Mouse (Mus musculus) embryo, embryonic 11.5 days (tissue): ENCODE data around the gene Saa3.
"Not testable (repeated sequence)": the region's sequence is repeated elsewhere in the genome, so short reads cannot be mapped to it uniquely, and the experiment has no call there.

Experiments used
- DNase-seq: peaks from one replicate; pipeline ENCODE4 v3.0.0-alpha.2; 2012; ENCODE audit warnings: low read depth, low spot score

The Saa3 gene

DNA sequence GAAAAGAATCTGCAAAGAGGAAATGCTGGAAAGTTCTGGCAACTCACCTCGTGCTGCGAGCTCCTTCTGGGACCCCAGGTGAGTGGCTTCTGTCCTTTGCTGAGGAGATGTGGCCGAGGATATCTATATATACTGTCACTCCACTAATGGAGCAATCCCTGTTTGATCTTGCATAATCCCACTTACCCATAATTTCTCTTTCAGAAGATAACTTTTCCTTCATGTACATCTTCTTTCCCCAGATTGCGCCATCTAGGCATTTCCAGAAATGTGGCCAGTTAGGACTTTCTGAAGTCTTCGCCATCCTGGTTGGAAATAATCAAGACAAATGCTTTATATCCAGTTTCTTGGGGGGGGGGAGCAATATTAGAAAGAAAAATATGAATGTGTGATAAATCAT is at the start of gene Saa3:
TSS of gene Saa3 (minus strand) at position 101 of the 400 bp plus-strand sequence.
- no peak for DNase-seq

DNA sequence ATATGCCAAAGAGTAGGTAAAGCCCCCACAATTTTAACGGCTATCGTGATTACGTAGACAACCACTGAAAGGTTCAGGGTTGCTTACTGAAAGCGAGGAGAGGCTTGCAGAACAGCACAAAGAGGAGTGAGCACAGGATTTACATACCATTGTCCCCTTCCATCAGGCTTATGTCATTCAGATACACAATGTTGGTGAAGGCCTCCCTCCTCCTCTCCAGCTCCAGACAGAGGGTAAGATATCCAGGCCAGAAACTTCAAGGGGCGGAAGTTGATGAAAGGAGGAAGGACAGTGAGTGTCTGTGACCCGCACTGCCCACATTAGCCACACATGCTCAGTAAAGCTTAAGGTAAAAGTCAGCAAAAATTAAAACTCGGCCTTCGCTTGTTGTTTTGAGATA is 49.2 kb upstream of the Saa3 start:
- DNase-seq: no peak

DNA sequence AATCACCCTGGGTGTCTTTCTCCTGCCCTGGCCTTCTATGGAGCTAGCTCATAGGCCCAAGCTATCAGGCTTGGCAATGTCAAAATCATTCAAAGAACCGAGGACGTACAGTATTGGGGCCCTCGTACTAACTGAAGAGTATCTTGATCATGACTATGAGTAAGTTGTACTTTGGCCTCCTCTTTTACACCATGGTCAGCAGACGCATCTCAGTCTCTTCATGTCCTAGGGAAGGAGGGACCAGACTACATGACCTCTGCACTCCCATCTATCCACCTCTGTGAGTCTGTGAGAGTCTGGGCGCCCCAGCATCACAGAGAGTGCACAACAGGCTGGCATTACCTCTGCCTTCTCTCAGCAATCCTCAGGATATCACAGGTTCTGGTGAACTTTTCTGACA is 47.1 kb upstream of the Saa3 start:
- DNase-seq: no peak

- DNase-seq: no peak
Observed at GRCm38 (mm10) chr7:46761049-46761795, 45.7 kb upstream of the Saa3 start.

DNA sequence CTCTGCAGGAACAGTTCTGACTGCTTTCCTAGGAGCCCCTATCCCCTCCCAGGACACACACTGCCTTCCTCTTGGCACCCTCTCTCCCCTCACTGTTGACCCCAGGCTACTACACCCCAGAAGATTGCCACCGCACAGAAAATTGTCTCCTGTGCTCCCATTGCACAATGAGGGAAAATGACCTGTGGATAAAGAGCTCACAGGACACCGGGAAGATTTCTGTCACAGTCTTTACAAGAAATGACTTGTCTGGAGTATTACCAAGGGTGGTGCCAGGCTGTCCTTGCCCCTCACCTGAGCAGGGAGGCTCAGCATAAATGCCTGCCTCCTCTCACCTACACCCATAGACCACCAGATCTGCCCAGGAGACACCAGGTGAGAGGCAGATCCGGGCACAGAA is 36.0 kb upstream of the Saa3 start, which contains the start of gene Saa2:
TSS of gene Saa2 (plus strand) at position 301 of the 400 bp plus-strand sequence.
- no peak for DNase-seq

GRCm38 (mm10) chr7:46748459-46748858 is 33.0 kb upstream of the Saa3 start:
- DNase-seq: no peak

- no peak for DNase-seq
Observed at GRCm38 (mm10) chr7:46746381-46746780, 30.9 kb upstream of the Saa3 start.

DNA sequence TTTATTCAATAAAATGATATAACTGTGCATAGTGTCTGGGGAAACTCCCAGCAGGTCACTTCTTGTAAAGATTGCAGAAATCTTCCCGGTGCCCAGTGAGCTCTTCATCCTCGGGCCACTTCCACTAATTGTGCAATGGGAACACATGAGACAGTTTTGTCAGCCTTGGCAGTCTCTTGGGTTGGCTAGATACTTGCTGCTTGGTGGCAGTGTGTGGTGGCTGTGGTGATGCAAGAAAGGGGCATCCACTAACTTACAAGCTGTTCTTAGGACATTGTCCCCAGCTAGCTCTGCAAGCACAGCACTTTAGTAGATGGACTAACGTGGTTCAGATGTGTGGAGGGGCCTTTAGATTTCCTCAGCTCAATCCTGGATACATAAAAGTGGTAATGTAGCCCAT is 30.3 kb upstream of the Saa3 start:
- no peak for DNase-seq

DNA sequence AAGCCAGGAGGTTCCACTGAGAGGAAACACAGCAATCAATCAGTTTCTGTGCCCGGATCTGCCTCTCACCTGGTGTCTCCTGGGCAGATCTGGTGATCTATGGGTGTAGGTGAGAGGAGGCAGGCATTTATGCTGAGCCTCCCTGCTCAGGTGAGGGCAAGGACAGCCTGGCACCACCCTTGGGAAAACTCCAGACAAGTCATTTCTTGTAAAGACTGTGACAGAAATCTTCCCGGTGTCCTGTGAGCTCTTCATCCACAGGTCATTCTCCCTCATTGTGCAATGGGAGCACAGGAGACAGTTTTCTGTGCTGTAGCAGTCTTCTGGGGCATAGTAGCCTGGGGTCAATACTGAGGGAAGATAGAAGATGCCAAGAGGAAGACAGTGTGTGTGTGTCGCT is 27.4 kb upstream of the Saa3 start, which contains the start of gene Saa1:
TSS of gene Saa1 (minus strand) at position 101 of the 400 bp plus-strand sequence.
- DNase-seq: not testable (repeated sequence)

DNA sequence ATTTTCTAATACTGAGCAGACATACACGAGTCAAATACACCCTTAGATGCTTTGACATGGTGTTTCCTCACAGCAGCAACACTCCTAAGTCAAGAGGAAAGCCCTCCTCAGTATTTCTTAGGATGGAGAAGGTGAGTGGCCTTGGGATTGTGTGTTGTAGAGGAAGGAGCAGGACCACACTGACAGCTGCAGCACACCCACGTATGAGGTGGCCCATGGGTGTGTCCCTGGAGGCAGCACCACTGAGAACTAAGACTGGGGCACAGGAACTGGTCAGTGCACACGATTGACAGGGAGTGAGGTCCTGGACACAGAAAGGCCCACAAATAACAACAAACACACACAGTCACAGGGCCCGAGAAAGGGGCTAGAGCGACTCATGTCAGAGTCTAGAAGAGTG is 24.5 kb upstream of the Saa3 start:
- not testable (repeated sequence) for DNase-seq

DNA sequence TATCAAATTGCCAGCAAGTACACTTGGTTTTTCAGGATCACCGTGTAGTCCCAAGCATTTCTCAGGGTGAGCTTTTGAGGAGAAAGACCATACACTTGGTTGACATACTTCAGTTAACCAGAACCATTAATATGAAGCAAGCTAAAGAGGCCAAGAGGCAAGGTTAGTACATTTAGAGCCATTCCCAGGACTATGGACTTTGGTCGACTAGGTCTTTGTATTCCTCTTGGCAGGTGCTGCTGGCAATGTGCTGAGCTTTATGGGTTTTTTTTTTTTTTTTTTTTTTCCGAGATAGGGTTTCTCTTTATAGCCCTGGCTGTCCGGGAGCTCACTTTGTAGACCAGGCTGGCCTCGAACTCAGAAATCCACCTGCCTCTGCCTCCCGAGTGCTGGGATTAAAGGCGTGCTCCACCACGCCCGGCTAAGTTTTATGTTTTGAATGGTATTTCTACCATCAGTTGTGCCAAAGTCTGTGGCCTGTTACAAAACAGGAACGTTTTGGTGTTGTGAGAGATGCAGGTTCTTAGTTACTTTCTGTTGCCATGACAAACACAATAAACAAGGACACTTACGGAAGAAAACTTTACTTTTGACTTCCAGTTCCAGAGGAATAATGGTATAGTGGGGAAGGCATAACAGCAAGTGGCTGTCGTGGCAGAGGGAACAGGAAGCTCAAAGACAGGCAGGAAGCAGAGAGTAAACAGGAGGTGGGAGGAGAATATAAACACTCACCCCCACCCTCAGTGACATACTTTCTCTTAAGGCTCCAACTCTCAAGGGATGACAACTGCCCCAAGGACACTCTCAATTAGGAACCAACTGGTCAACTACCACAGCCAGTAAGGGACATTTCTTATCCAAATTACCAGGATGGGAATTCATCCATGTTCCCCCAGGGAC is 23.3 kb upstream of the Saa3 start:
- DNase-seq: no peak

- DNase-seq: no peak
Observed at GRCm38 (mm10) chr7:46734983-46735382, 19.5 kb upstream of the Saa3 start.

DNA sequence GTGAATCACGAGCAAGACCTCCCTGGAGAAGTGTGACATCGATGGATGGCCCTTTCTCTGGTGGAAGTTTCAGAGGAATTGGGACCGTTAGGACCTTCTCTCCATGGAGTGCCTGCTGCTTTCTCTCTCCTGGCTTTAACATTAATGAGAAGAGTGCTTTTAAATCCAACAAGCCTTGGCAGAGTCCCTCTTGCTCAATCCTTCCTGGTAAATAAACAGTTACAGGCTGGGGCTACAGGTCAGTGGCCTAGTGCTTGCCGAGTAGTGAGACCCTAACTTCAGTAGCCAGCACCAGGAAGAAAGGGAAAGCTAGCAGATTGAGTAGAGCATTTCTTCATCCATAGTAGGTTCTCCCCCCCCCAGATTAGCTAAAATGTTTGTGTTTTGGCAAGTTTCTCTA is 17.0 kb upstream of the Saa3 start, which contains the start of gene Saa4:
TSS of gene Saa4 (minus strand) at position 146 of the 400 bp plus-strand sequence.
- no peak for DNase-seq

GRCm38 (mm10) chr7:46727584-46727983 is 12.1 kb upstream of the Saa3 start:
- DNase-seq: no peak

DNA sequence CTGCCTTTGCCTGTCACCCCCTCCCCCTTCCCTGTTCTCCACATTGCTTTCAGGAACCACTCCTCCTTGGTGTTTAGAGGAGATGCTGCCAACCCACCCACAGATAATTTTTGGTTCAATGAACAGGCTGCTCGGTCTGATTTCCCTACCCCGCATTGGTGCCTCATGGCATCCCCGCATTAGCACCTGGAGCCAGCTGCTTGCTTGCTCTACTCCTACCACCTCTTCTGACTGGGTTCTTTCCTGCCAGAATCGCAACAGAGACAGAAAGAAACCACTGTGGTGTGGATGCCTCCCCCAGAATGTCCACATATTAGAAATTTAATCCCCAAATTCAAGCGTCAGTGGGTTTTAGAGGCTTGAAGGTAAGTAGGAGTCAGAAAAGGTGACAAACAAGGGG is 8.9 kb upstream of the Saa3 start:
- DNase-seq: no peak

- DNase-seq: no peak
Observed at GRCm38 (mm10) chr7:46723849-46724248, 8.3 kb upstream of the Saa3 start.

GRCm38 (mm10) chr7:46723354-46723753 is 7.9 kb upstream of the Saa3 start:
- DNase-seq: no peak

- DNase-seq: no peak
Observed at GRCm38 (mm10) chr7:46720460-46720859, 5.0 kb upstream of the Saa3 start.

- DNase-seq: no peak
Observed at GRCm38 (mm10) chr7:46719526-46719925, 4.0 kb upstream of the Saa3 start.

DNA sequence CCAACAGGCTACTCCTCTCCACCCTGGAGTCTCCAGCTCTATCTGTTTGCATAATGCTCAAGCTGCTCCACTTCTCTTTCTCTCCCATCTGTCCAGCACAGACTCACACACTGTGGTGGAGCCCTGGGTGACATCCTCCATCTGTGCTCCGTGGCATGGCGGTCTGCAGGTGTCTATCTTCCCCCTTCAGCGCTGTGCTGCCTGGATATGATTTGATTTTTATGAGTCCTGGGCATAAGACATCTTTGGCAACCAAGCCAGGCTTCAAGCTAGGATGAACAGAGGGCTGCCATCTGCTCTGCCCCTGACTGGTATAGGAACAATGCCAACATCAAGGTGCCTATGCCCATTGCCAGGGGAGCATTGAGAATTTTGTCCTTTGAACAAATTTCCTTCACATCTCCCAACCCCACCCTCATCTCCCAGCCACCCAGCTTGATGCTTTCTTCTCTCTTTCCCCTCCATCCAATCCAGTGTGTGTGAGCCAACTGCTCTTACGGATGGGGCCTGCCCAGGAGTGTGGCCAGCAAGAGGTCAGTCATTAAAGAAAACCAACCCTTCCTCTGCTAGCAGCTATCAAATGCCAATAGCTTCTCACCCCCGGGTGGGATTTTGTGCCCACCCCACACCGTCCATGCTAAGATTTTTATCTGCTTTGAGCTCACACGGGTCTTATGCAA is 3.2 kb upstream of the Saa3 start:
- no peak for DNase-seq

DNA sequence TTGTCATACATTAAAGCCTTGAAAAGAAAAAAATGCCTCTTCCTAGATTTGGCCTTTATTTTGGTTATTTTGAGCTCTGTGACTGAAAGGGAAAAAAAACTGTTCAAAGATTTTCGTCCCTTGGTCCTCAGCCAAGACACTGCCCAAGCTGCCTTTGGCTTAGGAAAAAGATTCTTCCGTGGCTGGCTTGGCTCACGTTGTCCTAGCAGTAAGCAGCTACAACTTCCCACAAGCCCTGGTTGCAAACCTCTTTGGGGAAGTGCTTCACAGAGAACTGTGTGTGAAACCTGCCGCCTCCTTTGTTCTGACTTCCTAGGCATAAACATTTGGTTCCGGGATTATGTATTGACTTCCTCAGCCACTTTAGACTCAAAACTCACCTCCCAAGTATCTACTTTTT is 1.4 kb upstream of the Saa3 start:
- DNase-seq: no peak

GRCm38 (mm10) chr7:46714518-46714917 is 982 bp downstream of the Saa3 start:
- peak; percentile 54 for DNase-seq
